Comparison of ENCODE assay signal across 8 mouse cellular contexts in the genomic region with DNA sequence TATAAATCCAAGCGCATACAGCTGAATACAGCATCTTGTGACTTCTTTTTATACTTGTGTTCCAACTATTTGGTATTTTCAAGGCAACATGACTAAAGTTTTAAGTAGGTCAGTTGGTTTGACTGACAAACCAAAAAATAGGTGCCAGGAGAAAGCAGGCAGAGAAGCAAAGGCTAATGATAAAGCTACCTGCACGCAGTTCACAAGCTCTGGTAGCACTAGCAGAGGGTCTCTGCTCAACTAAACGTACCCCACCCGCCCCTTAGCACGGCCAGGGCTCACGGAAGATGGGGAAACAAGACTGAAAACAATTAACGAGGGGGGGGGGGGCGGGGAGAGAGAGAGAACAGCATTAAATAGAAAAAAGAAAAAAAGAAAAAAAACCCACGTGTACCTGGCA. TPM values are rescaled to one million over a fixed set of nuclear protein-coding genes. Genes with fewer than 3 reads are reported as not detected.
DNase-seq lines count a peak whose midpoint lies in the region; ATAC-seq and TF ChIP-seq lines count a peak whose summit lies in the region.

No protein-coding gene starts in this region.

- TF ChIP-seq POLR2A in limb, embryonic 14.5 days (IDR thresholded peaks at IDR 0.05; ENCODE audit: borderline replicate concordance, extremely low read depth, insufficient read depth, insufficient read length) = no peak

- 15% methylated on average over 8 of the region's 9 CpGs for WGBS in lung, embryonic 16.5 days
- WGBS in limb, embryonic 14.5 days = 11% methylated on average over 8 of the region's 9 CpGs
- 19% methylated on average over 8 of the region's 9 CpGs for WGBS in stomach, embryonic 16.5 days

- no peak for ATAC-seq in lung, embryonic 16.5 days (ENCODE audit: low read depth)
- ATAC-seq in limb, embryonic 14.5 days (ENCODE audit: low FRiP score, low read depth) = no peak
- ATAC-seq in stomach, embryonic 16.5 days (ENCODE audit: insufficient read depth, low FRiP score) = no peak
- ATAC-seq in inflammation-experienced regulatory T-cells, adult 6 months = no peak

- H3K27ac ChIP-seq in lung, embryonic 16.5 days (ENCODE audit: low read length) = no peak overlapping the region
- no peak overlapping the region for H3K27ac ChIP-seq in limb, embryonic 14.5 days (replicated peaks; ENCODE audit: low read depth, low read length)
- no peak overlapping the region for H3K27ac ChIP-seq in stomach, embryonic 16.5 days (ENCODE audit: low read length)

- peak overlapping the region; percentile 77 for H3K4me2 ChIP-seq in lung, embryonic 16.5 days (ENCODE audit: low read depth, low read length)
- H3K4me2 ChIP-seq in limb, embryonic 14.5 days (replicated peaks; ENCODE audit: low read depth, low read length, severe bottlenecking) = peak overlapping the region; percentile 73
- H3K4me2 ChIP-seq in stomach, embryonic 16.5 days (ENCODE audit: low read depth, low read length) = peak overlapping the region; percentile 75

- H3K4me1 ChIP-seq in lung, embryonic 16.5 days (replicated peaks; ENCODE audit: control insufficient read depth, insufficient read depth, low read length) = peaks cover 12% of the 10 kb centered on the region; the same call in 1 of the 2 replicates
- no peaks in the 10 kb centered on the region for H3K4me1 ChIP-seq in limb, embryonic 14.5 days (ENCODE audit: control insufficient read depth, insufficient read depth, low read length)
- 0 out of 2 replicates have a peak, but pooled peaks cover 8% of the 10 kb centered on the region for H3K4me1 ChIP-seq in stomach, embryonic 16.5 days (ENCODE audit: control insufficient read depth, insufficient read depth, low read length)

- peak overlapping the region; percentile 87 for H3K9ac ChIP-seq in lung, embryonic 16.5 days (ENCODE audit: low read length)
- peak overlapping the region; percentile 85; the same call in 1 of the 2 replicates for H3K9ac ChIP-seq in limb, embryonic 14.5 days (ENCODE audit: low read depth, low read length, severe bottlenecking)
- H3K9ac ChIP-seq in stomach, embryonic 16.5 days (ENCODE audit: low read length) = peak overlapping the region; percentile 89; the same call in 1 of the 2 replicates

- no peaks in the 10 kb centered on the region for H3K36me3 ChIP-seq in lung, embryonic 16.5 days (ENCODE audit: control insufficient read depth, insufficient read depth, low read length)
- no peaks in the 10 kb centered on the region for H3K36me3 ChIP-seq in limb, embryonic 14.5 days (ENCODE audit: control insufficient read depth, insufficient read depth, low read length)
- no peaks in the 10 kb centered on the region for H3K36me3 ChIP-seq in stomach, embryonic 16.5 days (ENCODE audit: control insufficient read depth, insufficient read depth, low read length)

- H3K9me3 ChIP-seq in lung, embryonic 16.5 days (ENCODE audit: control insufficient read depth, low read length) = no peaks in the 10 kb centered on the region
- no peaks in the 10 kb centered on the region for H3K9me3 ChIP-seq in limb, embryonic 14.5 days (ENCODE audit: control insufficient read depth, low read length)
- H3K9me3 ChIP-seq in stomach, embryonic 16.5 days (replicated peaks; ENCODE audit: control insufficient read depth, low read length) = no peaks in the 10 kb centered on the region

- H3K27me3 ChIP-seq in lung, embryonic 16.5 days (ENCODE audit: control insufficient read depth, insufficient read depth, low read depth, low read length) = peaks cover 3% of the 10 kb centered on the region
- H3K27me3 ChIP-seq in limb, embryonic 14.5 days (ENCODE audit: control insufficient read depth, insufficient read depth, low read length) = no peaks in the 10 kb centered on the region
- H3K27me3 ChIP-seq in stomach, embryonic 16.5 days (ENCODE audit: control insufficient read depth, insufficient read depth, low read length) = no peaks in the 10 kb centered on the region

- DNase-seq in cerebellum, adult 11-12 months = peak; percentile 38
- no peak for DNase-seq in cerebellum, postnatal 25 days
- DNase-seq in lung, postnatal 4 days = no peak
- DNase-seq in limb, embryonic 14.5 days (ENCODE audit: low spot score) = no peak
- no peak for DNase-seq in testis, postnatal 14 days (ENCODE audit: low spot score)

- H3K4me3 ChIP-seq in lung, embryonic 16.5 days (ENCODE audit: low read length) = peak overlapping the region; percentile 85
- H3K4me3 ChIP-seq in limb, embryonic 14.5 days (replicated peaks; ENCODE audit: low read length) = peak overlapping the region; percentile 68
- peak overlapping the region; percentile 84 for H3K4me3 ChIP-seq in stomach, embryonic 16.5 days (replicated peaks; ENCODE audit: low read length)

RNA-seq across cellular contexts. Expression of a gene that starts 0.9 kb away (rescaled TPM):
- 11.1 and 11.3 TPM in 2 replicates for polyA plus RNA-seq in lung, embryonic 16.5 days (2015; fragmentation: Nextera tagmentation; extraction: Ambion mirVana)
- polyA plus RNA-seq in limb, embryonic 14.5 days (2012; rRNA removed) = 11.7 and 11.8 TPM in 2 replicates
- 14.8 and 15.5 TPM in 2 replicates for polyA plus RNA-seq in limb, embryonic 14.5 days (2014; fragmentation: Nextera tagmentation; extraction: Ambion mirVana)
- polyA plus RNA-seq in stomach, embryonic 16.5 days (2015; fragmentation: Nextera tagmentation; extraction: Ambion mirVana) = 14.1 and 14.6 TPM in 2 replicates
- under 1 TPM; 0.19 to 0.75 (median 0.49) TPM for polyA plus RNA-seq in inflammation-experienced regulatory T-cells, adult 6 months (2017; shearing (Covaris generic))
